ENCODE assay signal across 21 mouse cellular contexts in the genomic region with DNA sequence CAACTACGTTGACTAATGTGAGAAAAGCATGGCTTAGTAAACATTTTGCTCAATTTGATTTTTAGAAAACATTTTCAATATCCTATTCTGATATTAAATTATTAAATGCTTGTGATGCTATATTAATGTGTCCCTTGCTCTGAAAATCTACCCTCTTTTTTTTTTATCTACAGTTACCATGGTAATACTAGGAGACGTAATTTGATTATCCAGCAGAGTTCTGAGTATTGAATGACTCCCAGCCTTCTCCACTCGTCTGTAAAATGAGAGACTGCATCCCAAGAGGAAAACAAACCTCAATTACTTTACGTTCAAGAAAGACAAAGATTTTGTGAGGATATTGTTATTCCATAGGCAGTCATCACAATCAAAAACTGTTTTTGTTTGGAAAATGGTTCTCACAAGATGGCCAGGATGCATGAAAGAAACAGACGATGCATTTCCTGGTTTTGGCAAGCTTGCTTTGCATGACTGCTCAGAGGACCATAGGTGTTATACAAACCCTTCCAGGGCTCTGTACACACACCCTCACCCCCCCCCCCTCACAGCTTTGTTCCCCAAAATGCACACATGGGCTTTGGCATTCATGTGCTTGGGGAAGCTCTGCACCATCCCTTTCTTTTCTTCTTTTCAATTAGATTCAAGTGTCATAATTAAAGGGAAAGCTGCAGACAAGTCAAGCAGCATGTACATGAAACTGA.
A peak's percentile ranks its signal among the peaks of the same experiment; 100 is the strongest.
DNase-seq lines count a peak whose midpoint lies in the region; ATAC-seq and TF ChIP-seq lines count a peak whose summit lies in the region.
"Had no signal": no experiment of that assay in that cellular context is flagged by ENCODE, and none has a peak within 500 bp of the region (broad histone marks: within the 10 kb centered on the region; RNA-seq: fewer than 3 reads in every experiment).

No protein-coding gene starts in this region.

- no peak for DNase-seq in forebrain, embryonic 10.5 days (ENCODE audit: extremely low spot score, low spot score)
- DNase-seq in midbrain, embryonic 10.5 days (ENCODE audit: low spot score) = no peak
- DNase-seq in midbrain, embryonic 11.5 days (ENCODE audit: low spot score, missing footprints) = no peak
- DNase-seq in hindbrain, postnatal 0 days (ENCODE audit: low spot score) = peak; percentile 19
- no peak for DNase-seq in T-cell, adult 2 months (ENCODE audit: low spot score)
- no peak for DNase-seq in adrenal gland, adult 2 months
- DNase-seq: adrenal gland, adult 8-10 months; cerebellum, adult 2 months; gastrocnemius, adult 2 months; heart, adult 2 months; kidney, adult 9 months; thymus, adult 2 months had no signal

- H3K27me3 ChIP-seq in forebrain, embryonic 15.5 days = no peaks in the 10 kb centered on the region
- no peaks in the 10 kb centered on the region for H3K27me3 ChIP-seq in forebrain, embryonic 10.5 days (ENCODE audit: poor library complexity, severe bottlenecking)
- no peaks in the 10 kb centered on the region for H3K27me3 ChIP-seq in midbrain, embryonic 10.5 days (ENCODE audit: low read depth, poor library complexity, severe bottlenecking)
- H3K27me3 ChIP-seq in midbrain, embryonic 11.5 days (ENCODE audit: control insufficient read depth, insufficient read depth, low read length) = no peaks in the 10 kb centered on the region
- no peaks in the 10 kb centered on the region for H3K27me3 ChIP-seq in hindbrain, postnatal 0 days (ENCODE audit: insufficient read depth, low read length)
- no peaks in the 10 kb centered on the region for H3K27me3 ChIP-seq in neural tube, embryonic 15.5 days (replicated peaks)
- H3K27me3 ChIP-seq: CH12.LX; embryonic facial prominence, embryonic 15.5 days; heart, embryonic 15.5 days; limb, embryonic 12.5 days; stomach, embryonic 15.5 days had no signal

- no peak overlapping the region for H3K4me3 ChIP-seq in forebrain, embryonic 15.5 days
- no peak overlapping the region for H3K4me3 ChIP-seq in forebrain, embryonic 10.5 days
- no peak overlapping the region for H3K4me3 ChIP-seq in midbrain, embryonic 10.5 days
- no peak overlapping the region for H3K4me3 ChIP-seq in midbrain, embryonic 11.5 days (ENCODE audit: low read depth, low read length)
- no peak overlapping the region for H3K4me3 ChIP-seq in hindbrain, postnatal 0 days (ENCODE audit: low read length)
- H3K4me3 ChIP-seq in neural tube, embryonic 15.5 days (replicated peaks) = no peak overlapping the region
- H3K4me3 ChIP-seq: embryonic facial prominence, embryonic 15.5 days; gastrocnemius, adult 2 months; heart, adult 2 months; heart, embryonic 15.5 days; left cerebral cortex, adult 2 months; limb, embryonic 12.5 days; stomach, embryonic 15.5 days had no signal

- 24% methylated on average over 5 of the region's 5 CpGs for WGBS in forebrain, embryonic 15.5 days
- WGBS in forebrain, embryonic 10.5 days = 53% methylated on average over 5 of the region's 5 CpGs
- 60% methylated on average over 5 of the region's 5 CpGs for WGBS in midbrain, embryonic 10.5 days
- WGBS in midbrain, embryonic 11.5 days = 51% methylated on average over 5 of the region's 5 CpGs
- 21% methylated on average over 5 of the region's 5 CpGs for WGBS in hindbrain, postnatal 0 days
- 20% methylated on average over 5 of the region's 5 CpGs for WGBS in neural tube, embryonic 15.5 days

- H3K9me3 ChIP-seq in forebrain, embryonic 15.5 days = no peaks in the 10 kb centered on the region
- no peaks in the 10 kb centered on the region for H3K9me3 ChIP-seq in forebrain, embryonic 10.5 days
- no peaks in the 10 kb centered on the region for H3K9me3 ChIP-seq in midbrain, embryonic 10.5 days (replicated peaks)
- no peaks in the 10 kb centered on the region for H3K9me3 ChIP-seq in midbrain, embryonic 11.5 days (ENCODE audit: control insufficient read depth, low read length)
- H3K9me3 ChIP-seq in hindbrain, postnatal 0 days (ENCODE audit: low read length) = no peaks in the 10 kb centered on the region
- H3K9me3 ChIP-seq in neural tube, embryonic 15.5 days (replicated peaks) = no peaks in the 10 kb centered on the region
- H3K9me3 ChIP-seq: embryonic facial prominence, embryonic 15.5 days; heart, embryonic 15.5 days; limb, embryonic 12.5 days; stomach, embryonic 15.5 days had no signal

- peaks cover 12% of the 10 kb centered on the region for H3K4me1 ChIP-seq in forebrain, embryonic 15.5 days
- H3K4me1 ChIP-seq in forebrain, embryonic 10.5 days = peaks cover 21% of the 10 kb centered on the region
- H3K4me1 ChIP-seq in midbrain, embryonic 10.5 days = peaks cover 9% of the 10 kb centered on the region
- H3K4me1 ChIP-seq in midbrain, embryonic 11.5 days (ENCODE audit: control insufficient read depth, insufficient read depth, low read length) = no peaks in the 10 kb centered on the region
- peaks cover 5% of the 10 kb centered on the region for H3K4me1 ChIP-seq in hindbrain, postnatal 0 days (ENCODE audit: insufficient read depth, low read length)
- peaks cover 12% of the 10 kb centered on the region for H3K4me1 ChIP-seq in neural tube, embryonic 15.5 days
- H3K4me1 ChIP-seq: heart, embryonic 15.5 days had no signal

- H3K36me3 ChIP-seq in forebrain, embryonic 15.5 days = no peaks in the 10 kb centered on the region
- H3K36me3 ChIP-seq in forebrain, embryonic 10.5 days (replicated peaks) = no peaks in the 10 kb centered on the region
- no peaks in the 10 kb centered on the region for H3K36me3 ChIP-seq in midbrain, embryonic 10.5 days
- H3K36me3 ChIP-seq in midbrain, embryonic 11.5 days (ENCODE audit: control insufficient read depth, insufficient read depth, low read length) = no peaks in the 10 kb centered on the region
- no peaks in the 10 kb centered on the region for H3K36me3 ChIP-seq in hindbrain, postnatal 0 days (ENCODE audit: insufficient read depth, low read length)
- H3K36me3 ChIP-seq in neural tube, embryonic 15.5 days = no peaks in the 10 kb centered on the region
- H3K36me3 ChIP-seq: embryonic facial prominence, embryonic 15.5 days; heart, embryonic 15.5 days; limb, embryonic 12.5 days; stomach, embryonic 15.5 days had no signal

- TF ChIP-seq CTCF in hindbrain, postnatal 0 days (IDR thresholded peaks at IDR 0.05; ENCODE audit: low read depth) = no peak

- peak overlapping the region; percentile 9; the same call in 1 of the 2 replicates for H3K27ac ChIP-seq in forebrain, embryonic 15.5 days (replicated peaks)
- H3K27ac ChIP-seq in forebrain, embryonic 10.5 days = no peak overlapping the region
- H3K27ac ChIP-seq in midbrain, embryonic 10.5 days (replicated peaks) = 0 out of 2 replicates have a peak overlapping the region, but pooled peaks have one; percentile 17
- H3K27ac ChIP-seq in midbrain, embryonic 11.5 days (ENCODE audit: low read depth, low read length) = no peak overlapping the region
- peak overlapping the region; percentile 36; the same call in 1 of the 2 replicates for H3K27ac ChIP-seq in hindbrain, postnatal 0 days
- H3K27ac ChIP-seq in neural tube, embryonic 15.5 days (replicated peaks) = peak overlapping the region; percentile 79
- H3K27ac ChIP-seq: embryonic facial prominence, embryonic 15.5 days; gastrocnemius, adult 2 months; heart, adult 2 months; heart, embryonic 15.5 days; left cerebral cortex, adult 2 months; limb, embryonic 12.5 days; liver, embryonic 14.5 days; stomach, embryonic 15.5 days had no signal

- ATAC-seq in forebrain, embryonic 15.5 days (replicated peaks) = 0 out of 2 replicates have a peak, but pooled peaks have one; percentile 30
- ATAC-seq in midbrain, embryonic 11.5 days (ENCODE audit: low FRiP score) = no peak
- ATAC-seq in hindbrain, postnatal 0 days = peak; percentile 53; the same call in 1 of the 2 replicates
- ATAC-seq in neural tube, embryonic 15.5 days (ENCODE audit: low FRiP score) = peak; percentile 77

- H3K4me2 ChIP-seq in forebrain, embryonic 15.5 days (replicated peaks) = no peak overlapping the region
- no peak overlapping the region for H3K4me2 ChIP-seq in midbrain, embryonic 11.5 days
- H3K4me2 ChIP-seq in hindbrain, postnatal 0 days (ENCODE audit: low read depth, low read length) = no peak overlapping the region
- H3K4me2 ChIP-seq in neural tube, embryonic 15.5 days = no peak overlapping the region
- H3K4me2 ChIP-seq: embryonic facial prominence, embryonic 15.5 days; heart, embryonic 15.5 days; limb, embryonic 12.5 days; stomach, embryonic 15.5 days had no signal

- H3K9ac ChIP-seq in forebrain, embryonic 15.5 days (replicated peaks) = no peak overlapping the region
- no peak overlapping the region for H3K9ac ChIP-seq in midbrain, embryonic 11.5 days (ENCODE audit: low read length)
- no peak overlapping the region for H3K9ac ChIP-seq in hindbrain, postnatal 0 days (replicated peaks; ENCODE audit: low read length)
- H3K9ac ChIP-seq in neural tube, embryonic 15.5 days (replicated peaks) = no peak overlapping the region
- H3K9ac ChIP-seq: embryonic facial prominence, embryonic 15.5 days; heart, embryonic 15.5 days; limb, embryonic 12.5 days; liver, embryonic 14.5 days; stomach, embryonic 15.5 days had no signal

Comparison
In these comparisons a context has a peak if more than half of its experiments do, and no peak if none do; other contexts are left out.
1. H3K27ac ChIP-seq: peak in forebrain, embryonic 15.5 days (single experiment), midbrain, embryonic 10.5 days (single experiment), hindbrain, postnatal 0 days (single experiment) and neural tube, embryonic 15.5 days (single experiment); none in forebrain, embryonic 10.5 days (single experiment) and midbrain, embryonic 11.5 days (single experiment).